Mouse (Mus musculus): ENCODE measurements around the gene Parp6. TPM values are rescaled to one million over a fixed set of nuclear protein-coding genes. Genes with fewer than 3 reads are reported as not detected.

The Parp6 gene
- 23.7 and 39.7 TPM in 2 replicates for total RNA-seq (2023)

DNA sequence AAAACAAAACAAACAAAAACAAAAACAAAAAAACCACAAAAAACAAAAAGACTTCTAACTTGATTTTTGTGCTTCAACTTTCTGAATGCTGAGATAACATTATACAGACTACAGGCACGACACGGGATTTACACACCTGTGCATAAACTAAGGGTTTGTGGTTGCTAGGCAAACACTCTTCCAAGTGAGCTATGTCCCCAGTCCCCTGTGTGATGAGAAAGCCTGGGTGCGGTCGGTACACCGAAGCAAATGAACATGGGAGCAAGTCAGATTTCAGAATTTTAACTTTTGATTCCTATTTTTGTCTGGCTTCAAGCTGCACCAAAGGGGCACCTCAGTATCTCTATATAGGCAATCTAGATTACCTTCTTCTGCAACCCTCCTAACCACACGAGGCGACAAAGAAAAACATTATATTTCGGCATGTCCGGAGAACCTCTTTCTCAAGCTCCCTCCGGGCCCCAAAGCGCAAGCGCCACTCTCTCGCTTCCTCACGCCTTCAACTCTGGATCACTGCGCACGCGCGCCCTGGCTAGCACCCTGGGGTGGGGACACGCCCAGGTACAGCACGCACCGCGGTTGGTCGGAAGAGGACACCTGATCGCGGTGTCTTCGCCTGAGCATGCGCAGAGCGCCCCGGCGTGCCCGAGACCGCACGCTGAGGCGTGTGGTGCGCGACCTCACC lies at the start of gene Parp6:
Gene Parp6, plus strand, starts transcription at position 663 of the 685 bp plus-strand sequence.

DNA sequence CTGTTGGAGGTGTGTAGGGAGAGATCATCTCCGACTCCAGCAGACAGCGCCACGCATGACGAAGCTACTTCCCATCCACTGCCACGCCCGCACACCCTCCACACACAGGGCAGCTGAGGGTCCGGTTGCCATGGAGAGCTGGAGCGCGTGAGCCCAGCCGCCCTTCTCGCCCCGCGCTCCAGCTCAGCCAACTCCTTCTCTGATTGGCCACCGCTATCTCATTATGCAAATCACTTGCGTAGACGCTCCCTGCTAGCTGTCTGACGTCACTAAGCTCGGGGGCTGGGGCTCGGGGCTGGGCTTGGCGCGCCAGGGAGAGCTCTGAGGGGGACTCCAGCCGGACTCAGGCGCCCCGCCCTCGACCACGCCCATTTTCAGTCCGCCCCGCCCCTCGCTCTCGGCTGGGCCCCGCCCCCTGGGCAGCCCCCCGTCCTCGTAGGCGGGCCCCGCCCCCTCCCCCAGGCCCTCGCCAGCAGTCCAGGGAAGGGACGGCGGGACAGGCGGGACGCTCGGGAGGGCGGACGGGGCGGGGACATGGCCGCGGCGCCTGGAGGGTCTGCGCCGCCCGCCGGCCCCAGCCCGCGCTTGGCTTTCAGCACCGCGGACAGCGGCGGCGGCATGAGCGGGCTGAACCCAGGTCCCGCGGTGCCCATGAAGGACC lies 39.1 kb upstream of the Parp6 start, which contains the start of gene Celf6:
Gene Celf6, plus strand, starts transcription at position 74 of the 661 bp plus-strand sequence.

DNA sequence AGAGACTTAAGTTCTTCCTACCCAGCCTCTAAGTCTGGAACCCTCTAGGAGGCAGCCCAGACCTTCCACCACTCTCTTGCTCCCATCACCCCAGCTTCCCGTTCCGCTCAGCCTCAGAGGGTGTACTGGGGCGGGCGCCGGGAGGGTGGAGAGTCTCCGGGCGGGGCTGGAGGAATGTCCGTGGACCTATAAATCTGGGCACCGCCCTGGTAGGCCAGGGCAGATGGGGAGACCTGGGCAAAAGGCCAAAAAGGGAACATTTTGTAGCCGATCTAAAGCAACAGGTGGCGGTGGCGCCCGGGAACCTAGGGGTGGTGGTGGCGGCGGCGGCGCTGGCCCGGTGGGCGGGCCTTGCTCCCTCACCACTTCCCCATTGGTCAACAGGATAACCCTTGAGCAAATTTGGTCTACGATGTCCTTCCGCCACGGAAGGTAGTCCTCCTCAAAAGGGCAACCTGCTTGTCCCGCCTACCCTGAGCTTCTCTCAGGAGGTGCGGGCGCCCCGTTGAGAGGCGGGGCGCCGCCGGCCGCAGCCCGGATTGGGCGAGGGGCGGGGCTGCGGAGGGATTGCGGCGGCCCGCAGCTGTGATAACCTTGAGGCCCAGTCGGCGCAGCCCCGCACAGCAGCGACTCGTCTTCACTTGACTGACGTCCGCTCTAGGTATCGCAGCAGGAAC lies 39.0 kb downstream of the Parp6 start, which contains the start of gene Pkm:
Gene Pkm, plus strand, starts transcription at position 411 of the 677 bp plus-strand sequence.

DNA sequence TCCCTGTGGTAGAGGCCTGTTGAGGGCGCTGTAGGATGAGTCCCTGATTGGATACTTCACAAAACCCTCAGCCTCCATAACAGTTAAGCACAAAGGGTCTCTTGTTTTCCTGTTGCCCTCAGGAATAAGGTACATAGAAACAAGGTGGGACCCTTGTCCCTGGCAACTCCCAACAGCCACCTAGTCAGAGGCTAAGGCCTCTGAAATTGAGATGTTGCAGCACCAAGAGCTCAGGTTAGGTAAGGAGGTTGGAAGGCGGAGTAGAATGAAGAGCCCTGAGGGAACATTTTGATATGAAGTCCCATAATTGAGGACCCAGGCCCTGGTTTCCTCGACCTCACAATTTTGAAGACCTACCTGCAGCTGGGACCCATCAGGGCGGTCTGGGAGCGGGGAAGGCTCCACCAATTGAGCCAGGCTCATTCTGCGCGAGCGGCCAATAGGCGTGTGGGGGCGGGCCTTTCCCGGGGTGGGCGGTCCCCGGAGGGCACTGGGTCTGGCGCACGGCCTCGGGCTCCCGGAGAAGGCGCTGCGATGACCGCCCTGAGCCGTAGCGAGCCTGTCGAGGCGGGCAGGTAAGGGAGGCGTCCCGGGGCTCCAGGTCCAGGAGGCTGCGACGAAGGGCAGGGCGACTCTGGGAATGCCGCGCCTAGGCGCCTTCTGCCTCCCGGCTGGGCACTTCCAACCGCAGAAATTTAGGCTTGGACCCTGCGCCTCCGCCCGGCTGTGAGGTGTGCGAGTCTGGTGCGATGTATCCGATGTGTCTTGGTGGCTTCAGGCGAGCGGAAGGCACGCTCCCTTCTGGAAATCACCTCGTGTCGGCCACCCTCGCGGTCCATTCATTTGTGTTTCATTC lies 62.8 kb downstream of the Parp6 start, which contains the start of gene Gramd2:
Gene Gramd2, plus strand, starts transcription at position 467 of the 856 bp plus-strand sequence.

Other genes with a start within 250 kb of the Parp6 start
- gene Arih1, start 130.7 kb upstream of the Parp6 start, total RNA-seq (2023): 159 and 224 TPM in 2 replicates
- gene Hexa, start 77.7 kb upstream of the Parp6 start, total RNA-seq (2023): 135 and 138 TPM in 2 replicates
- 7.8 and 8.3 TPM in 2 replicates for gene Tmem202, start 77.4 kb upstream of the Parp6 start, total RNA-seq (2023)
- gene Celf6, start 39.4 kb upstream of the Parp6 start, total RNA-seq (2023): not detected in 2 replicates
- 1,178 and 1,239 TPM in 2 replicates for gene Pkm, start 39.1 kb downstream of the Parp6 start, total RNA-seq (2023)
- gene Gramd2, start 62.9 kb downstream of the Parp6 start, total RNA-seq (2023): 6.6 and 7.1 TPM in 2 replicates
- 1.5 and 1.9 TPM in 2 replicates for gene Senp8, start 133.4 kb downstream of the Parp6 start, total RNA-seq (2023)
- gene Myo9a, start 133.6 kb downstream of the Parp6 start, total RNA-seq (2023): 15.8 and 22.3 TPM in 2 replicates

All from neutrophil, adult 65 days (primary cell).